Mouse (Mus musculus) gastrocnemius, postnatal 36 days (tissue): ENCODE data around the gene Camk2n1. TPM values are rescaled to one million over a fixed set of nuclear protein-coding genes. Genes with fewer than 3 reads are reported as not detected.
"Not testable (repeated sequence)": the region's sequence is repeated elsewhere in the genome, so short reads cannot be mapped to it uniquely, and the experiment has no call there.

Experiments used
- DNase-seq, 2 experiments: peaks; one replicate each; pipeline ENCODE4 v3.0.0; 2022
- intact Hi-C: fragments of 180-260 bp; cut with DNase I; formaldehyde crosslinking; loops from one replicate; pipeline ENCODE4 v1.15.1; 2025
- long read RNA-seq, 2 experiments: library from polyadenylated mRNA; stranded (forward); transcript quantifications; one replicate each; pipeline ENCODE4 v2.0.0; 2021
- total RNA-seq, 2 experiments: library from RNA; stranded (reverse); gene quantifications; 2 replicates each; pipeline ENCODE4 v1.2.3; 2021

Gene Camk2n1
- total RNA-seq = 1 to 10 TPM; 3.4 to 3.9 TPM
- long read RNA-seq, experiment 1 = 0 reads
- long read RNA-seq, experiment 2, partial matches to known transcripts = 0 of 5 reads
- long read RNA-seq, experiment 2, other reads (novel, unspliced or antisense) = 5 of 5 reads

DNA sequence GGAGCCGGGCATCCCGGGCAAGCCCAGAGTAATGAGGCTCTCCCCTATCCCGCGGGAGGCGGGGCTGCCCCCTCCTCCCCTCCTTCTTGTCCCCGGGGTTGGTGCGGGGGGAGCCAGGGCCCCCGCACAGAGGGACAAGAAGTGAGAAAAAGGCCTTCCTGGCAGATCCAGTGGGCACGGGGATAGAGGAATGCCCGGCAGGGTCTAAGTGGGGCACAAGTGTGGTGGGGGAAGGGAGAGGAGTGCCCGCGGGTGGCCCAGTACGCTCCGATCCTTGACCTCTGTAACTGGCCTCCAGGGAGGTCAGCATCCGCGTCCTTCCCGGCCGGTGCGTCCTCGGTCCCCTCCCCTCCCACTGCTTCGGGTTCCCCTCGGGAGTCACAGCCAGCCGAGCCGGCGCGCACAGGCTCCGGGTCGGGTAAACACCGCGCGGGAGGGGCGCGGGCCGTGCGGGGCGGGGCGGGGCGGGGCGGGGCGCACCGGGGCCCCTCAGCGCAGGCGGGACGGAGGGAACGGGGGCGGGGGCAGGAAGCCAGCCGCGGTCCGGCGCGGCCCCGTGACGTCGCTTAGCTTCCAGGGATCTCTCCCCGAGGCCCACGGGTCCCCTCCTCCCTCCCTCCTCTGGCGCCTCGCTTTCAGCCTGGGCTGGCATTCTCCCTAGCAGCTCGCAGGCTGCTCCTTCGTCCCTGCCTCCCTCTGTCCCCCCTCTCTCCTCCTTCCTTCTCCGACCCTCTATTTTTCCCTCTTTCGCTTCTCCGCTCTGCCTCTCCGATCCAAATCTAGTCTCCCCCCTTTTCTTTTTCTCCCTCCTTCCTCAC is at the start of gene Camk2n1:
Gene Camk2n1 (plus strand): TSS at position 562 of the 818 bp plus-strand sequence.
- DNase-seq = peak; percentile 72
- intact Hi-C loops = no loop called here

DNA sequence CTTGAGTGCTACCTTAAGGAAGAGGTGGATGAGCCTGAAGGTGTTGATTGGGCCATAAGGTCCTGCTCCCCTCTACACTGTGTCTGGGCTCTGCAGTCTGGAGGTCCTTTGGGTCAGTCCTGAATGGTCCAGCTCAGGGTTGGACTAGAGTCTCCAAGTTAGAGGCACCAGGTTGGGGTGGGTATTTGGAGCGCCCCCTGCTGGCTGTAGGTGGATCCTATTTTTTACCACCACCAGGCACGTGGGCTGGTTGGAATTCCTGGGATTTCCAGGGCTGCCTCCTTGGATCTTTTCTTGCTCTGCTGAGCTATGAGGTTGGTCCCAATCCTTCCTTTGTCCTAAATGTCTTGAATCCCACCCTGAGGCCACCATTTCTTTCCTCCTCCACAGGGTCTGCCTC is 49.3 kb upstream of the Camk2n1 start:
- intact Hi-C loops = no loop called here
- DNase-seq = peak in 1 of 2 experiments; percentile 44

DNA sequence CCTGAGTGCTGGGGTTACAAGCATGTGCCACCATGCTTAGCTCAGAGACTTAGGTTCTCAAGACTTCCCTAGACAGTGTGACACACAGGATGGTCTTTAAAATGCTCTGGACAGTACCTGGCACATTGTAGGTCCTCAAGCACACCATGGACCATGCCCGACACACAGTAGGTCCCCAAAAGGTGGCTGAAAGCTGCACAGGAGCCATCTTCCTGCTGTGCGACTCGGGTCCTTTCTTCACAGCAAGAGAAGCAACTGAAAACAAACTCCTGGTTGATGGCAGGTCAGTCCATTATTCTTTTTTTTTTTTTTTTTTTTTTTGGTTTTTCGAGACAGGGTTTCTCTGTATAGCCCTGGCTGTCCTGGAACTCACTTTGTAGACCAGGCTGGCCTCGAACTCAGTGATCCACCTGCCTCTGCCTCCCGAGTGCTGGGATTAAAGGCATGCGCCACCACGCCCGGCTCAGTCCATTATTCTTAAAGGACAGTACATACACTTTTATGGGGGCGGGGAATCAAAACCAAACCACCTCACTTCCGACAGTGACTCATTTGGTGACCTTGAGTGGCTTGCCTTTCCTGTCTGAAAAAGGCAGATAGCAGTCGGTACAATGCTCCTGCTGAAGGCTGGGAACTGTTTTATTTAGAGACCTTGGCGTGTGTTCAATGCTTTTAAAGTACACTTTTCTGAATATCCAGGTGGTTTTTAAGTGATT is 46.5 kb upstream of the Camk2n1 start:
- no peak for DNase-seq
- intact Hi-C loops = no loop called here

DNA sequence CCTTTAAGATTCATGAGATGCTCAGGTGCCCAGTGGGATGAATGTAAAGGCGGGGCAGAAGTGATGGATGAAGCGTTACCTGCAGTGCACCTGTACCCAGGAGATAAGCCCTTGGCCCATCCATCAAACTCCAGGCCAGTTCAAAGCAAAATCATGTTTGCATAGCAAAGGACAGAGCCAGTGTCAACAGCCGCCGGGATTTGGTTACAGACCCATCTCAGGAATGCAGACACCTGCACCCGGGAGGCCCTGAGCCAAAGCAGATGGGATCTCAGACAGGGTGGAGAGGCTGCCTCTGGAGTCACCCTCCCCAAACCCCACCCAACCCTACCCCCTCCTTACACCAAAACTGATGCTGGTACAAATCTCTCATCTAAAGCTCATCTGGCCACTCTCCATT is 43.1 kb upstream of the Camk2n1 start:
- intact Hi-C loops = no loop called here
- DNase-seq = no peak

DNA sequence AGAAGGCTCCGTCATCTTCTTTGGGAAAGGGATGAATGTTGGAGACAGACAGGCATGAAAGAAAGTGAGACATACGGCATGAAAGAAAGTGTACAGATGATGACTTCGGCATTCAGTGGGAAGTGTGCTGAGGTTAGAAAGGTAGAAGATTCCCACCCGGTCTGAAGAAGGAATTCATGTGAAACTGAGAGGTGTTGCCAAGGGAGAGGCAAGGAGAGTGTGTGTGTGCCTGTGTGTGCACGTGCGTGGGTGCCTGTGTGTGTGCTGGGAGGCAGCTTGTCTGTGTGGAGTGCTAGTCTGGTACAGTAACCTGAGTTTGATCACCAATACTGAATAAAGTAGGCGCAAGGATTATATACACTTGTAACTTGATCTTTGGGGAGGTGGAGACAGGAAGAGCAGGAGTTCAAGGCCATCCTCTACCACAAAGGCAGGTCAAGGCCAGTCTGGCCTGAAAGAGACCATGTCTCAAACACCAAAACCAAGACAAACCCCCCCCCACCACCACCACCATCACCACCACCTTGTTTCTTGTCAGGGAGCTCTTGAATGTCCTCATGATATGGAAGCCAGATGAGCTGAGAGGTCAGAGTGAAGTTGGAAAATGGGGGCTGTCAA is 42.5 kb upstream of the Camk2n1 start:
- intact Hi-C loops = loop anchor here (2.0 kb wide), 1 partner anchor 17 kb away; no protein-coding TSS in a partner anchor
- no peak for DNase-seq

DNA sequence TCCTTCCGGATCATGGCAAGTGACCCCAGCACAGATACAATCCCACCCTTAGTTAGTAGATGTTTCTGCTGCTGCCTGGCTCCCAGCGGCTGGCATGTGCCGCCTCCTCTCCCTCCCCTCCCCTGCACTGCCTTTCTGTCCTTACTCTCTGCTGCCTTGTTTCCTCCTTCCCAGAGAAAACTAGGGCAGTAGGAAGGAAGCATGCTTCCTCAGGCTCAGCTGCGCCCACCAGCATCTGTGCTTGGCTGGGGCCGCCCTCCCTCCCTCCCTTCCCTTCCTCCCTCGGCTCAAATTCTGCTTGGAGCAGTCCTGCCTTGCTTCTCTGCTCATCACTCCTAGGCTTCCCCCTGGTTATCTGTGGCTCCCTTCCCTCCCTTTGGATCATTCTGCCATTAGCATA is 39.4 kb upstream of the Camk2n1 start:
- no peak for DNase-seq
- intact Hi-C loops = no loop called here

DNA sequence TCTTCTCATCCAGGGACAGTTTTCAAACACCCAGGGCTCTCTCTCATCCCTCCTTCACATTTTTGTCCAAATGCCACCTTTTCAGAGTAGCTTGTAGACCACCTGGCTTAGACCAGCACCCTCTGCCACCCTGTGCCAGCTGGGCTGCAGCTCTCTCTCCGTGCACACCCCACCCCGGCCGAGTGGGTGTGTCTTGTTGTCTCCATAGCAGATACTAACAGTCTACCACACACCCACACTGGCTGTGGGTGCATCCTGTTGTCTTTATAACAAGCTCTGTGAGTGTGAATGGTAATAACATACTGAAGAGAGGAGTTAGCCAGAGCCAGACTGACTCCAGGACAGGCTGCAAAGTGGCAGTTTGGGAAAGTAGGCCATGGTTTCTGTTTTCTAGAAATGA is 38.1 kb upstream of the Camk2n1 start:
- intact Hi-C loops = no loop called here
- DNase-seq = no peak

DNA sequence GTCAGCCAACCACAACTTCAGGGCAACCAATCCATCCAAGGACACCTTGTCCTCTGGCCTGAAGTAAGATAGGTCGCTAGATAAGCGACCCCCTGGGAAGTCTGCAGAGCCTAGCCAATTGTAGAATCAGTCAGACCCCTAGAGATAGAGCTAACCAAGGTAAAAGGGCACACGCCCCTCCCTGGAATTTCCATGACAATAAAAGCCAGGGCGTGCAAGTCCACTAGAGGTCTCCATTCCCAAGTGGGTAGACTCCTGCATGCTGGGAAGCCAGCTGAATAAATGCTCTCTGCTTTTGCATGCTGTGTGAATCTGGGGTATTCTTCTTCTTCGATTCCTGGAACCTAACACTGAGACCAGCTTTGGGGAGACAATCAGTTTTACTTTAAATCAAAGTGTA is 37.7 kb upstream of the Camk2n1 start:
- DNase-seq = no peak
- intact Hi-C loops = no loop called here

DNA sequence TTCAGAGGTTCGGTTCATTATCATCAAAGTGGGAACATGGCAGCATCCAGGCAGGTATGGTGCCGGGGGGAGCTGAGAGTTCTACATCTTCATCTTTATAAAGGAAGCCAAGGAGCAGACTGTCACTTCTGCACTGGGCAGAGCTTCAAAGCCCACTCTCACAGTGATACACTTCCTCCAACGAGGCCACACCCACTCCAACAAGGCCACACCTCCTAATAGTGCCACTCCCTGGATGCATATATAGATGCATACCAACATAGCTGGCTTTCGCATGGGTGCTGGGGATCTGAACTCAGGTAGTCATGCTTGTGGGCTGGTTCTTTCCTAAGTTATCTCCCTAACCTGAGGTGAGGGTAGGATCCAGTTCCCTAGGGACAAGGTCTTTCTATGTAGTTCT is 36.2 kb upstream of the Camk2n1 start:
- no peak for DNase-seq
- intact Hi-C loops = no loop called here

DNA sequence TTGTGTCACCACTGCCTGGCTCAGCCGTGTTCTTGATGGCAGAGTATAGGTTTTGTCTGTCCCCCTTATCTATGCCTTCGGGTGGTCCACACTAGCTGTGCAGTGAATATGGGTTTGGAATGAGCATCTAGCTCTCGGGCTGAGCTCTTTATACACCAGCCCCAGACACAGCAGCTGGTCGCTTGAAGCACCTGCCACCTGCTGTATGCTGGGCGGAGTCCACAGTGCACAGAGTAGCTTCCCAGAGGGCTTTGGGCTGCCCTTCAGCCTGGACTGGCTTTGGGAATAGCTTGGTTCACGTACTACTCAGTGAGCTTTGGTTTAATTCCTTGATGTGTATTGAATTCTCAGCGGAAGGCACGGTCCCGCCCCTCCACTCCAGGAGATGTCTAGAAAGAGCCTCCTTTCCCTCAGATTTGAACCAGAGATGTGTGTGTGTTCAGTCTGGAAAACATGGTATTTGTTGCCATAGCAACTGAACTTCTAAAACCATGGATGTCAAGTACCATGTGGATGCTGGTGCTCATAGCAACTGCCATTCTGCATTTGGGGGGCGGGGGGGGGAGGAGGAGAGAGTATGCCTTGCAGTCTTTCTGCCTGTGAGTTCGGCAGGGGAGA is 35.7 kb upstream of the Camk2n1 start:
- DNase-seq = no peak
- intact Hi-C loops = no loop called here

DNA sequence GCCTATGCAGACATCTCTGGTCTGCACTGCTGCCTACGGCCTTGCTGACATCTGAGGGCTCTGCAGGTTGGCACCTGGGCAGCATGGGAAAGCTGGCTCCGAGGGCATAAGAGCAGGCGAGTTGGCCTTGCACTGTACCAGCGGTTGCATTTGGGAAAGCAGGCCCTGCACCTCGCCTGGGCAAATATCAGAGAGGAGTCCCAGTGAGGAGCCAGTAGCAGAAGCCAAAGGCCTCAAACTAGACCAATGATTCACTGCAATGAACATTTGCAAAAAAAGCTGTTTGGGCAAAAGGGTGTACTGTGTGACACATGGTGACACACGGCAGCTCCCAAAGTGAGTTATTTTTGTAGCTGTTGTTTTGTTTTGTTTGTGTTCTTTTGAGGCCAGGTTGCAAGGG is 29.1 kb upstream of the Camk2n1 start:
- intact Hi-C loops = loop anchor here (5.0 kb wide), 2 partner anchors 38 to 108 kb away; no protein-coding TSS in a partner anchor
- DNase-seq = no peak

DNA sequence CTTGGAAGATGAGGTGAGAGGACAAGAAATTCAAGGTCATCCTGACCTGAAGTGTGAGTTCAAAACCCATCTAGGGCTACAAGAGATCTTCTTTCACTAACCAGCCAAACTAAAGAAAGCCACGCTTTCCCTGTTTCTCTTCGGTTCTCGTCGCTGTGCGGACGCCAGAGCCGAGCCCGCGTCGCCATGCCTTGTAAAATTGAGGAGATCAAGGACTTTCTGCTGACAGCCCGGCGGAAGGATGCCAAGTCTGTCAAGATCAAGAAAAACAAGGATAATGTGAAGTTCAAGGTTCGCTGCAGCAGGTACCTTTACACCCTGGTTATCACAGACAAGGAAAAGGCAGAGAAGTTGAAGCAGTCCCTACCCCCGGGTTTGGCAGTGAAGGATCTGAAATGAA is 28.5 kb upstream of the Camk2n1 start:
- intact Hi-C loops = loop anchor here (5.0 kb wide), 2 partner anchors 38 to 108 kb away; no protein-coding TSS in a partner anchor
- not testable (repeated sequence) for DNase-seq

DNA sequence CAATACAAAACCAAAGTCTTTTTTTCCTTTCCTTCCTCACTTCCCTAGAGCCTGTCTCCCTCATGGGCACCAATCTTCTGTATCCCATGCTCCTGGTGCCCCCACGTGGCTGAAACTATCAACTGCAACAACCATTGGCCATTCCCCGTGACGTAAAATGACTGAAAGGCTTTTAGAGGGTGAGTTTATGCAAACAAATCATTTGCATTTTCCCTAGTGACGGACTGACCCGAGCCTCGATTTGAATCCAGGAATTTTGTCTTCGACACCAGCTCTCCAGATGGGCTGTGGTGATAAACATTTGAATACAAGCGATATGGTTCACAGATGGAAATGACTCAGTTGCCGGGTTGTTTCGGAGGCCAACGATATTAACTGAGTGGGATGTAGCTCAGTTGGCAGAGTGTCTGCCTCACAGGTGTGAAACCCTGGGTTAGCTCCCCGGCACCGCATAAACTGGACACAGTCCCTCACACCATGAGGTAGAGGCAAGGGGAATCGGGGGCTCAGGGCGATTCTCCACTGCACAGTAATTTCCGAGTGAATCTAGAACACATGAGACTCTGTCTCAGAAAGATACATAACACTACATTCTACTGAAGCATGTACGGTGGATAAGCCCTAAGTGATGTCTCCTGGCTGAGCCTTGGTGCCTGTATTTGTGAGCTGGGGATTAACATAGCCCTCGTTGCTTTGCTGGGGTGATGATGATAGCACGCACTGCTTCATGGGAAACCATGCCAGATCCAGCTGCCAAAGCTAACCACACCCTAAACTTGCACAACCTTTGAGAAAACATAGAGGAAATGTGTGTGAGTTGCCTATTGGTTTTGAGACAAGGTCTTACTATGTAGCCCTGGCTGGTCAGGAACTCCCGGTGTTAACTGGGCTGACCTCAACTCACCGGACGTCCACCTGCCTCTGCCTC is 27.1 kb upstream of the Camk2n1 start:
- intact Hi-C loops = loop anchor here (5.0 kb wide), 2 partner anchors 40 to 110 kb away; no protein-coding TSS in a partner anchor
- peak; percentile 82 to 85 for DNase-seq

DNA sequence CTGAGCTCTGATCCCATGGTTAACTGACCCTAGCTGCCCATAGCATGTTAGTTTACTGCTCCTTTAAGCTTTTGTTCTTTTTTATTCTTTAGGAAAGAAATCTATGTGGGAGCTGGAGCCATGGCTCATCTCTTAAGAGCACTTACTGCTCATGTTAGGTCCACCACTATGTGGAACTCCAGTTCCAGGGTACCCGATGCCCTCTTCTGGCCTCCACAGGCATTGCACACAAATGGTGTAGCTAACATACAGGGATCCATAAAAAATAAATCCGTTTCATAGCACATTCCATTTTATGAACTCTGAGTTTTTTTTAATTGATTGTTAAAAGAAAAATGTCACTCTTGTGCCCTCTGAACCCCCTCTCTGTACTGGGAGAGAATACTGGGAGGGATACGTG is 24.3 kb upstream of the Camk2n1 start:
- intact Hi-C loops = loop anchor here (5.0 kb wide), 2 partner anchors 42 to 112 kb away; no protein-coding TSS in a partner anchor
- DNase-seq = no peak

DNA sequence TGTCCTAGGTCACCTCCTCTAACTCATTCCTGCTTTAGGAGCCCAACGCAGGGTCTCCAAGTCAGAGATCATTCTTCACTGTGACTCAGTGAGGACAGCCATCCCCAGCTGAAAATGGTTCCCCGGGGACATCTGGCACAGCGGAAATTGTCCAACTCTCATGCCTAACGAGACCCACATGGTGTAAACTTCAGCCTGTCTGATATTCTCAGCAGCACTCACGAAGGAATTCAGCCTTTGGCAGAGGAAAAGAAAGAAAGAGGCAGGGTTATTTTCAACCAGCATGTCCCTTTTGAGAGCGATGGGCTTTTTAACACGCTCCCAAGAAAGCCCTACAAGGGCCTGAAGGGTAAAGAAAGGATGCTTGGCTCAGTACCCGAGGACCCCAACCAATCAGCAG is 22.8 kb upstream of the Camk2n1 start:
- no peak for DNase-seq
- intact Hi-C loops = no loop called here

DNA sequence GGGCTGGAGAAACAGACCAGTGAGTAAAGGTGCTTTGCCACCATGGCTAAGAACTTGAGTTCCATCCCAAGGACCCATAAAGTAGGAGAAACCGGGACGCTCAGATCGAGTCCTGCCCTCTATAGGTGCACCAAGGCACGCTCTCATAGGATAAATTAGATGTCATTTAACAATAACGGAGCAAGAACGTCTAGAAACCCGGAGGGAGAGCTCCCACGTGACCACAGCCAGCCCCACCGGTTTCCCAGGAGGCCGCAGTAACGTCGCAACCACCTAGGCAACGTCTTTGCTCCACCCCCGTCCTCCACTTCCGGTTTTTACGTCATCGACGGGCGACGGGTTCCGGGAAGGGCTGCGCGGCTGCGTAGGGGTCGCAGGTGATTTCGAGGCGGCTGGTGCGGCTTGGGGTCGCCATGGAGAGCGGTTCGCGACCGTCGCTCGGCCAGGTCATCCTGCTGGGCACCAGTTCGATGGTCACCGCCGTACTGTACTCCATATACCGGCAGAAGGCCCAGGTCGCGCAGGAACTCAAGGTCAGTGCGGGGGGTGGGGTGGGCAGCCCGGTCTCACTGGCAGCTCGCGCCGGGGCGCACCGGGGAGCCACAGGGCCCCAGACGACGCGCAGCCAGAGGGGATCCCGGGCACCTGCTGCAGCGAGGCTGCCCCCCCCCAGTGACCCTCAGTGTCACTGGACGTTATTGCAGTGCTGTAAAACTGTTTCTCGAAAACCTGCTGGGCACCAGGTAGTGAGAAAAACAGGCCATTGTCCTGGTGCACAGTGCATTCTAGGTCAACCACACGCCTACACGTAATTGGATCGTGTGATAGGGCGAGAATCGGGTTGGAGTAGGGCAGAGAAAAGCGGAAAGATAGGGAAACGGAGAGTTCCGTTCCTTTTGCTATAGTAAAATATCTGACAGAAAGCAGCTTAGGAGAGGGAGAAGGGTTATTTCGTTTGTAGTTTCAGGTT is 19.5 kb upstream of the Camk2n1 start, which contains the start of gene Mul1:
Gene Mul1 (plus strand): TSS at position 325 of the 970 bp plus-strand sequence.
- peak; percentile 92 to 93 for DNase-seq
- intact Hi-C loops = no loop called here

DNA sequence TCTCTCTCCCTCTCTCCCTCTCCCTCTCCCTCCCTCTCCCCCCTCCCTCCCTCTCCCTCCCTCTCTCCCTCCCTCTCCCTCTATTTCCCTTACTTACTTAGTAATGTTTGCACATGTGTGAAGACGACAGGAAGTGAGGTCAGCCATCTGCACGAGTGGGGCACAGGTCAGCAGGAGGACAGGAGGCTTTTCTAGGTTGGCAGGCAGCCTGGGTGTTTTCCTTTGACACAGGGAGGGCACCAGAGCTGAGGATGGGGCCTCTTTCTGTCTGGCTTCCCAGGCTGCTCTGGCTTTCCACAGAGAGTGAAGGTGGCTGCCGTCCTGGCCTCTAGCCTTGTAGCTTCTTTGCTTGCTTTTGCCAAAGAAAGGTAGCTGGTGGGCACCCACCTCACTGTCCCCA is 14.1 kb upstream of the Camk2n1 start:
- intact Hi-C loops = no loop called here
- DNase-seq = no peak

DNA sequence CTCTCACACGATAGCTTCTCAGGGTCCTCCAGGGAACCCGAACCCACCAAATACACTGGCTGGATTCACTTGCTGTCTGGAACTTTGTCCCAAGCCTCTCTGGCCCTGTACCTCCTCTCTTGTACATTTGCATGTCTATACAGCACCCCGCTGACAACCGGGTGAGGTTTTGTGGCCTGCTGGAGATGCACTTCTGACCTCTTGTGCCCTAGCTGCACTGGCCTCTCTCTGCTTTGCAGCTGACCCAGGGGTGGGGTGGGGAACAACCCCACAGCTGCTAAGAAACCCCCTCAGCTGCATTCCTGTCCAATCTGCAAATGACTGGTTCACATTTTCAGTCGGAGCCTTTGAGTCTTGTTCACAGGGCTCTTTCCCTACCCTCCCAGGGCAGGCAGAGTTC is 9.2 kb upstream of the Camk2n1 start:
- intact Hi-C loops = loop anchor here (5.0 kb wide), 1 partner anchor 407 kb away; no protein-coding TSS in a partner anchor
- DNase-seq = no peak
